Mouse (Mus musculus) E14TG2a.4 (cell line): Measurements from ENCODE around the gene Trpm1.

ENCODE experiments used
- CTCF ChIP-seq: conservative IDR thresholded peaks from 2 replicates; pipeline ENCODE4 v1.5.1; 2014; ENCODE audit warnings: low read length
- NANOG ChIP-seq: IDR thresholded peaks from 2 replicates; pipeline ENCODE4 v1.6.1; 2014; ENCODE audit warnings: borderline replicate concordance, low read length, mixed read lengths

DNA sequence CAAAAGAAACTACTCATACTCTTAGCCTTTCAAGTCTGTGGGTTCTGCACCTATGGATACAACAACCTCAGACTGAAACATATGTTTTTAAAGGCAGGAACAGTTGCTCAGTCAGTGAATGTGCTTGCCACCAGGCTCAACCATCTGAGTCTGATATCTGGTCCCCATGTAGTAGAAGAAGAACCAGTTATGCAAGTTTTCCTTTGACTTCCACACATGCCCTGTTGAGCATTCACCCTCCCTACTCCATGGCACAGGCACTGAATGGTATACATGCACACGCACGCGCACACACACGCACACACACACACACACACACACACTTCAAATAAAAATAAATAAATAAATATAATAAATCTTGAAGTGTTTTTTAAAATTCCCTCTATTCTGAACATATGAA is 113.0 kb downstream of the Trpm1 start:
- no peak for TF ChIP-seq CTCF
- TF ChIP-seq NANOG, result no peak
